Mouse (Mus musculus) intestine, postnatal 0 days (tissue): ENCODE measurements around the gene Erg. TPM values are rescaled to one million over a fixed set of nuclear protein-coding genes. Genes with fewer than 3 reads are reported as not detected.

Experiments used
- ATAC-seq: fragments of 200-750 bp; cut with Nextera tagmentation; 2 replicates; pipeline ENCODE4 v1.8.0; 2017; ENCODE audit warnings: mild to moderate bottlenecking, moderate TSS enrichment, moderate library complexity
- H3K27ac ChIP-seq: fragments of 300-500 bp; sonication (generic); 2 replicates; pipeline ENCODE4 v1.5.1; 2014; ENCODE audit warnings: mild to moderate bottlenecking, low read depth, low read length, moderate library complexity
- H3K27me3 ChIP-seq: fragments of 300-500 bp; sonication (generic); replicated peaks from 2 replicates; pipeline ENCODE4 v1.6.1; 2014; ENCODE audit warnings: low read length, mixed read lengths; ENCODE audit not compliant: control insufficient read depth, insufficient read depth
- H3K36me3 ChIP-seq: fragments of 300-500 bp; sonication (generic); 2 replicates; pipeline ENCODE4 v1.6.1; 2014; ENCODE audit warnings: mild to moderate bottlenecking, moderate library complexity; ENCODE audit not compliant: control insufficient read depth, insufficient read depth
- H3K4me1 ChIP-seq: fragments of 300-500 bp; sonication (generic); replicated peaks from 2 replicates; pipeline ENCODE4 v1.6.1; 2014; ENCODE audit warnings: antibody characterized with exemption, low read length, mixed read lengths; ENCODE audit not compliant: control insufficient read depth, insufficient read depth
- H3K4me2 ChIP-seq: fragments of 300-500 bp; sonication (generic); replicated peaks from 2 replicates; pipeline ENCODE4 v1.6.1; 2014; ENCODE audit warnings: low read depth, mild to moderate bottlenecking, moderate library complexity
- H3K4me3 ChIP-seq: fragments of 300-500 bp; sonication (generic); 2 replicates; pipeline ENCODE4 v1.5.1; 2014; ENCODE audit warnings: low read depth, low read length
- H3K9ac ChIP-seq: fragments of 300-500 bp; sonication (generic); 2 replicates; pipeline ENCODE4 v1.6.1; 2014; ENCODE audit warnings: mild to moderate bottlenecking, low read depth, low read length
- H3K9me3 ChIP-seq: fragments of 300-500 bp; sonication (generic); 2 replicates; pipeline ENCODE4 v1.6.1; 2016; ENCODE audit warnings: mixed run types; ENCODE audit not compliant: control insufficient read depth
- CTCF ChIP-seq: sonication (generic); IDR thresholded peaks from 2 replicates; pipeline ENCODE4 v1.5.1; 2016; ENCODE audit warnings: low read depth, mild to moderate bottlenecking, control low read depth, antibody characterized with exemption, moderate library complexity
- WGBS: fragments of 180-500 bp; shearing (Covaris S2); extraction: QIAGEN DNeasy Blood & Tissue Kit; methylation state at CpG from one replicate; pipeline ENCODE4 v1.1.7; 2014; 5-methylcytosine and 5-hydroxymethylcytosine counted together
- polyA plus RNA-seq: library from polyadenylated mRNA; unstranded; fragments of >200 nt; fragmentation: Nextera tagmentation; extraction: Ambion mirVana; gene quantifications from 2 replicates; pipeline ENCODE4 v1.2.1, GENCODE M21; 2015

Erg gene
- polyA plus RNA-seq, 1 experiment from 2014 or later = 2.0 TPM

DNA sequence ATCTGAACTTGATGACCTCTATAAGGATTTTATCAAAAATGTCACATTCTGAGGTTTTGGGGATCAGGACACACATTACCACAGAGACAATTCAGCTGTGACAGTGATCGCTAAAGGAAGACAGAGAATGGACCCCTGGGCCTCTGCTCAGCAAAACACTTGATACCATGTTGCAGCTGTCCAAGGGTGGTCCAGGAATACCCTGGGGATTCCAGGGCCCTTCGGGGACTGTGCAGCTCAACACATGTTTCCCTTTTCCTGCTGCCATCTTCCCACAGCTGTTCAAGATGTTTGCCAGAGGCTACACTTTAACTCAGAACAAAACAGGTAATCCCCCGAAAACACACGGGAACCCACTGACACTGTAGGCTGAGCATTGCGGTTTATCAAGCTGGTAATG lies 158.2 kb downstream of the Erg start:
- Histone ChIP-seq H3K27ac (no peak overlapping the region), H3K4me3 (no peak overlapping the region), H3K9ac (no peak overlapping the region), H3K4me1 (no peaks in the 10 kb centered on the region), H3K4me2 (no peak overlapping the region), H3K36me3 (no peaks in the 10 kb centered on the region), H3K9me3 (no peaks in the 10 kb centered on the region), H3K27me3 (no peaks in the 10 kb centered on the region)
- ATAC-seq = no peak
- WGBS = 83% methylated on average over 5 of the region's 5 CpGs
- TF ChIP-seq CTCF = no peak

DNA sequence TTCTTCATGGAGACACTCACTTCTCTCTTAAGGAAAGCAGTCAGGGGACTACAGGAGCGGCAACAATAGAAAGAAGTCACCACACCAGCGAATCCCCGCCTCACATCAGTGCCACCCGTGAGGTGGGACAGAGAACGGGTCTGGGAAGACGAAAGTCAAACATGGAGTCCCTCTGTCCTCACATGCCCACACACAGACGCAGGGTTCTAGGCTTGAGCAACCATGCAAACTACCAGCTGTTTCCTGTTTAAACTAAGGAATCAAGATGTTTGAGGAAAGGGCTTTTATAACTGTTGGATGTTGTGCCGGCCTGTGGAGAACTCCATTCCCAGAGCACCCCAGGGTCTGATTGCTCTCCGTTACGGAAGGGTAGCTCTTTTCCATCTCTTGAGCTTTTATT lies 158.9 kb downstream of the Erg start:
- Histone ChIP-seq H3K4me2 (no peak overlapping the region), H3K27me3 (no peaks in the 10 kb centered on the region), H3K4me3 (no peak overlapping the region), H3K36me3 (no peaks in the 10 kb centered on the region), H3K9ac (no peak overlapping the region), H3K9me3 (no peaks in the 10 kb centered on the region), H3K4me1 (no peaks in the 10 kb centered on the region), H3K27ac (no peak overlapping the region)
- WGBS = 73% methylated on average over 10 of the region's 10 CpGs
- no peak for TF ChIP-seq CTCF
- no peak for ATAC-seq

DNA sequence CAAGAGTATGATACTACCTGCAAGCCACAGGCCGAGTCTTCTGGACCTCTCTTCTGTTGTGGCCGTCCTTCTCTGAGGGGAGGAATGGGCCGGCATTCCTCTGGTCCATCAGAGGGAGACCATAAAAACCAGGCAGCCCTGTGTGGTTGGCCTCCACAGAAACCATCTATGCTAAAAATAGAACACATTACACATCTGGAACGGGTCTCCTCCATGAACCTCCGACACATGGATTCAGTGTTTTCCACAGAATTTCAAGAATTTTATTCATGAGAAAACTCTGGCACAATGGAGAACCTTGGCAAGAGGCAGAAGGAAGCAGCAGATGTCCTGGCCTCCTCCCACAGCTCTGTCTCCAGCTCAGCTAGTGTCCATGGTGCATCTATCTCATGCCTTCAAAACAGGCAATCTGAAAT lies 163.7 kb downstream of the Erg start:
- TF ChIP-seq CTCF = no peak
- Histone ChIP-seq H3K4me3 (no peak overlapping the region), H3K9ac (no peak overlapping the region), H3K9me3 (no peaks in the 10 kb centered on the region), H3K36me3 (no peaks in the 10 kb centered on the region), H3K27me3 (no peaks in the 10 kb centered on the region), H3K27ac (no peak overlapping the region), H3K4me1 (no peaks in the 10 kb centered on the region), H3K4me2 (no peak overlapping the region)
- WGBS = 57% methylated on average over 5 of the region's 5 CpGs
- no peak for ATAC-seq

DNA sequence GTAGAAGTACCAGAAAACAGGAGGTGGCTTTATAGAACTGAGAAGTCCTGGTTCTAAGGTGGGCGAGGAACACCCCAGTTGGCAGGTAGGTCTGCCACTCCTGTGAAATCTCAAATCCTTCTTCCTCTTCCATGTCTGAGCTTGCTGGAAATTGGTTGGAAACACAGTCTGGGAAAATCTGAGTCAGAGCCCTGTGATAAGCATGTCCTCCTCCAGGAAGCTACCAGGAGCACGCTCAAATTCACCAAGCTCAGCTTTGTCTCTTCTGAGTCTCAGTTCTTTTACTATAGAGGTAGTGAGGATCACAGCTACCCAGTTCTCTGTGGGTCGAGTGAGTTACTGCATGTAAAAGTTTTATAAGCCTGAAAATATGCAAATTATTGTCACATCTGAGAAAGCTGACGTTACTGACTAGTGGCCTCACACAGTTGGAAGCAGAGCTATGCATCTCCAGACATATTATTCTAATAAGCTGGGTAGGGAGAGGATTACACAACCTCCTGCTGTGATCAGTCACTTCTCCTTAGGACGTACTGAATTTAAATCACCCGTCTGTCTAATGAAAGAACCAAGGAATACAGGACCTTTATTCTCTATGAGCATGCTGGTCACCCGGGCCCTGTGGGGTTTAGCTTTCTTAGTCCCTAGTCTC lies 165.0 kb downstream of the Erg start:
- no peak for TF ChIP-seq CTCF
- Histone ChIP-seq H3K9ac (no peak overlapping the region), H3K4me3 (no peak overlapping the region), H3K4me1 (no peaks in the 10 kb centered on the region), H3K27me3 (no peaks in the 10 kb centered on the region), H3K36me3 (no peaks in the 10 kb centered on the region), H3K4me2 (no peak overlapping the region), H3K9me3 (no peaks in the 10 kb centered on the region), H3K27ac (no peak overlapping the region)
- no peak for ATAC-seq
- 68% methylated on average over 7 of the region's 7 CpGs for WGBS

DNA sequence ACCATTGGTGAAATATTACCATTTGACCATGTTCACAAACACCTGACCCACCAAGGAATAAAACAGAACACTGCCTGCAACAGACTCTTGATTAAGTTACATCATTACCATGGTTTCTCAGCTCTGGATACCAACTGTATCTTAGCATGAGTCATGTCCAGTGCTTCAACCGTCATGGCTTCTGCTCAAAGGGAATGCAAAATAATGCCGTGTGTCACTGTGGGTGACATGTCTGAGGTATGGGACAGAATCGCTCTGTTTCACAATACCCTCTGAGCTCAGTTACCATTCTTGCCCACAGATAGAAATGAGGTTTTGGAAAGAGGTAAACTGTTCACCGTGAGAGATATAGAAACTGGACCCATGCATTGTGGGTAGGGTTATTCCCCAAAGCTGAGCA lies 170.5 kb downstream of the Erg start:
- no peak for ATAC-seq
- H3K9me3 ChIP-seq = no peaks in the 10 kb centered on the region
- TF ChIP-seq CTCF = no peak
- no peaks in the 10 kb centered on the region for H3K27me3 ChIP-seq
- no peak overlapping the region for H3K27ac ChIP-seq
- 90% methylated on average over 4 of the region's 4 CpGs for WGBS
- H3K4me3 ChIP-seq = no peak overlapping the region
- H3K9ac ChIP-seq = no peak overlapping the region
- H3K4me1 ChIP-seq = no peaks in the 10 kb centered on the region
- no peaks in the 10 kb centered on the region for H3K36me3 ChIP-seq
- no peak overlapping the region for H3K4me2 ChIP-seq

DNA sequence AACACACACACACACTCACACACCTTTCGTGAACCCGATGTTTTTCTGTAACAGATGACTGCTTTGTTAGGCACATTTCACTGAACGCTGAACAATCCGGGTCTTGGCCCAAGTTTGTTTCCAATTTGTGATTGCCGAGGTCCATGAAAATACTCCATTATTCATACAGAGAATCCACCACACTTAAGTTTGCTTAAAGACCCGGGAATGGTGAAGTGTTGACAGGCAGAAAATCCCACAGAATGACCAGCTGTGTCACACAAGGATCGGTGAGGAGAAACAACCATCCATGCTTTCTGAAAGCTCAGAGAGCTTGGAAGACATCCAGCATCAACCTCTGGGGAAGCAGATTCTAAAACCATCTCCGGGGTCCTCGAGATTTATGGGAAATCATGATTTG lies 171.0 kb downstream of the Erg start:
- 65% methylated on average over 9 of the region's 9 CpGs for WGBS
- H3K27me3 ChIP-seq = no peaks in the 10 kb centered on the region
- no peak for TF ChIP-seq CTCF
- ATAC-seq = no peak
- H3K27ac ChIP-seq = no peak overlapping the region
- H3K4me1 ChIP-seq = no peaks in the 10 kb centered on the region
- H3K4me2 ChIP-seq = no peak overlapping the region
- H3K36me3 ChIP-seq = no peaks in the 10 kb centered on the region
- H3K9me3 ChIP-seq = no peaks in the 10 kb centered on the region
- no peak overlapping the region for H3K9ac ChIP-seq
- H3K4me3 ChIP-seq = no peak overlapping the region
